Mouse (Mus musculus): ENCODE results near the gene Tshb.

- TF ChIP-seq CTCF (conservative IDR thresholded peaks at IDR 0.05; ENCODE audit: low read length) (no peak), NANOG (IDR thresholded peaks at IDR 0.05; ENCODE audit: borderline replicate concordance, low read length) (no peak), POU5F1 (IDR thresholded peaks at IDR 0.05; ENCODE audit: borderline replicate concordance, low read length) (no peak)
These were observed 34.5 kb downstream of the Tshb start for GRCm38 (mm10) chr3:102748038-102748437.
